In the genomic region with DNA sequence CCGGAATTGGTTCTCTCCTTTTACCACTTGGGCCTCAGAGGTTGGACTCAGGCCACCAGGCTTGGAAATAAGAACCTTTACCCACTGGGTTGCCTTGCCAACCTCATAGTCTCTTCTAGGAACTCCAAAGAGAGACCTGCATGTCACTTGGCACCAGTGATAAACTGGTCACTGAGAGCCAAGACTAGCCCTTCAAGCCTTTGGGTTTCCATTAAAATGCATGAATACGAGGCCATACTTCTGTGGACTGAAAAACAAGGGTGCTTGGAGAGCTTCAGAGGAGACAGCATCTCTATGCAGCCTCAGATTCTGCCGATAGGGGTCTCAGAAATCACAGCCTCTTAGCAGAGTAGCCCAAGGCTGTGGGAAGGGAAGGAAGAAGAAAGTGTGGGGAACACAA, we compare ENCODE assay signal across 12 mouse cellular contexts. TPM values are rescaled to one million over a fixed set of nuclear protein-coding genes. Genes with fewer than 3 reads are reported as not detected.
A peak's percentile ranks its signal among the peaks of the same experiment; 100 is the strongest.
DNase-seq lines count a peak whose midpoint lies in the region; ATAC-seq and TF ChIP-seq lines count a peak whose summit lies in the region.
"Had no signal": no experiment of that assay in that cellular context is flagged by ENCODE, and none has a peak within 500 bp of the region (broad histone marks: within the 10 kb centered on the region; RNA-seq: fewer than 3 reads in every experiment).

No protein-coding gene starts in this region.

- no peak overlapping the region for H3K9ac ChIP-seq in forebrain, postnatal 0 days
- H3K9ac ChIP-seq in forebrain, embryonic 11.5 days (ENCODE audit: low read length), result no peak overlapping the region
- H3K9ac ChIP-seq: heart, embryonic 12.5 days; limb, embryonic 13.5 days; lung, embryonic 14.5 days had no signal

- DNase-seq in forebrain, postnatal 0 days, result peak; percentile 52
- DNase-seq in forebrain, embryonic 11.5 days (ENCODE audit: low spot score), result no peak
- DNase-seq in layer of hippocampus, adult 9-11 months, result peak; percentile 57
- no peak for DNase-seq in layer of hippocampus, adult 11-12 months (ENCODE audit: low spot score)
- DNase-seq in right cerebral cortex, postnatal 10 days (ENCODE audit: low spot score in 2 of 2), result peak; percentile 79 to 81
- no peak for DNase-seq in right cerebral cortex, adult 18-20 months
- DNase-seq in embryo, embryonic 9.5 days (ENCODE audit: extremely low spot score), result no peak
- DNase-seq in gastrocnemius, postnatal 4 days (ENCODE audit: low spot score in 2 of 2), result no peak
- DNase-seq: lung, embryonic 14.5 days; thymus, postnatal 4 days had no signal

- H3K27me3 ChIP-seq in forebrain, postnatal 0 days (ENCODE audit: insufficient read depth, low read length), result no peaks in the 10 kb centered on the region
- H3K27me3 ChIP-seq in forebrain, embryonic 11.5 days (ENCODE audit: control insufficient read depth, insufficient read depth, low read length), result no peaks in the 10 kb centered on the region
- H3K27me3 ChIP-seq: heart, embryonic 12.5 days had no signal

- no peaks in the 10 kb centered on the region for H3K9me3 ChIP-seq in forebrain, postnatal 0 days (ENCODE audit: low read length)
- H3K9me3 ChIP-seq in forebrain, embryonic 11.5 days (ENCODE audit: control insufficient read depth, low read length), result no peaks in the 10 kb centered on the region
- H3K9me3 ChIP-seq: heart, embryonic 12.5 days; limb, embryonic 13.5 days had no signal

- H3K4me2 ChIP-seq in forebrain, postnatal 0 days (ENCODE audit: low read depth), result no peak overlapping the region
- no peak overlapping the region for H3K4me2 ChIP-seq in forebrain, embryonic 11.5 days (ENCODE audit: low read depth, low read length, severe bottlenecking)
- H3K4me2 ChIP-seq: heart, embryonic 12.5 days; limb, embryonic 13.5 days; lung, embryonic 14.5 days had no signal

- ATAC-seq in forebrain, postnatal 0 days, result peak; percentile 90
- ATAC-seq in forebrain, embryonic 11.5 days (replicated peaks; ENCODE audit: low FRiP score), result no peak

- H3K4me1 ChIP-seq in forebrain, postnatal 0 days (ENCODE audit: insufficient read depth), result no peaks in the 10 kb centered on the region
- no peaks in the 10 kb centered on the region for H3K4me1 ChIP-seq in forebrain, embryonic 11.5 days (replicated peaks; ENCODE audit: control insufficient read depth, insufficient read depth, low read length)

- H3K36me3 ChIP-seq in forebrain, postnatal 0 days (ENCODE audit: insufficient read depth), result no peaks in the 10 kb centered on the region
- no peaks in the 10 kb centered on the region for H3K36me3 ChIP-seq in forebrain, embryonic 11.5 days (ENCODE audit: control insufficient read depth, insufficient read depth, low read length)
- H3K36me3 ChIP-seq: heart, embryonic 12.5 days; limb, embryonic 13.5 days had no signal

- H3K4me3 ChIP-seq in forebrain, postnatal 0 days (ENCODE audit: low read depth, low read length), result no peak overlapping the region
- H3K4me3 ChIP-seq in forebrain, embryonic 11.5 days (ENCODE audit: low read depth, low read length), result no peak overlapping the region
- H3K4me3 ChIP-seq: heart, embryonic 12.5 days; limb, embryonic 13.5 days had no signal

- WGBS in forebrain, postnatal 0 days, result 54% methylated on average over 3 of the region's 3 CpGs
- WGBS in forebrain, embryonic 11.5 days, result 90% methylated on average over 3 of the region's 3 CpGs

- H3K27ac ChIP-seq in forebrain, postnatal 0 days (ENCODE audit: low read depth, low read length), result peak overlapping the region; percentile 21; the same call in 1 of the 2 replicates
- no peak overlapping the region for H3K27ac ChIP-seq in forebrain, embryonic 11.5 days (ENCODE audit: low read depth, low read length)
- H3K27ac ChIP-seq: limb, embryonic 13.5 days had no signal

- TF ChIP-seq CTCF in forebrain, postnatal 0 days (IDR thresholded peaks at IDR 0.05; ENCODE audit: low read depth), result peak; percentile 55

RNA-seq across cellular contexts. Expression of a gene that starts 38.3 kb away (rescaled TPM):
- 181 and 195 TPM in 2 replicates for total RNA-seq in forebrain, postnatal 0 days (2014; rRNA removed)
- polyA plus RNA-seq in forebrain, postnatal 0 days (2015; fragmentation: Nextera tagmentation; extraction: Ambion mirVana), result 228 and 256 TPM in 2 replicates
- polyA plus RNA-seq in forebrain, embryonic 11.5 days (2014; fragmentation: Nextera tagmentation; extraction: Ambion mirVana), result 219 and 231 TPM in 2 replicates
- total RNA-seq in gastrocnemius, postnatal 4 days (2021), result 100 to 1,000 TPM; 108 to 118 TPM

Comparison
In these comparisons a context has a peak if more than half of its experiments do, and no peak if none do; other contexts are left out.
1. DNase-seq: peak in forebrain, postnatal 0 days (single experiment), layer of hippocampus, adult 9-11 months (single experiment) and right cerebral cortex, postnatal 10 days (2 of 2); none in forebrain, embryonic 11.5 days (single experiment), layer of hippocampus, adult 11-12 months (single experiment), right cerebral cortex, adult 18-20 months (single experiment), embryo, embryonic 9.5 days (single experiment) and gastrocnemius, postnatal 4 days (0 of 2).